Comparison of ENCODE assay signal across 24 mouse cellular contexts in genomic region chr1:86424336-86424735, GRCm38 (mm10). TPM values are rescaled to one million over a fixed set of nuclear protein-coding genes. Genes with fewer than 3 reads are reported as not detected.
DNase-seq lines count a peak whose midpoint lies in the region; ATAC-seq lines count a peak whose summit lies in the region.
"Had no signal": no experiment of that assay in that cellular context is flagged by ENCODE, and none has a peak within 500 bp of the region (broad histone marks: within the 10 kb centered on the region; RNA-seq: fewer than 3 reads in every experiment).

No protein-coding gene starts in this region.

- peak overlapping the region; percentile 89 for H3K27ac ChIP-seq in forebrain, embryonic 10.5 days
- no peak overlapping the region for H3K27ac ChIP-seq in forebrain, embryonic 16.5 days (ENCODE audit: low read length)
- no peak overlapping the region for H3K27ac ChIP-seq in midbrain, embryonic 11.5 days (ENCODE audit: low read depth, low read length)
- no peak overlapping the region for H3K27ac ChIP-seq in midbrain, embryonic 15.5 days
- H3K27ac ChIP-seq in midbrain, embryonic 12.5 days (replicated peaks), result peak overlapping the region; percentile 84
- H3K27ac ChIP-seq in intestine, embryonic 16.5 days (ENCODE audit: low read length), result no peak overlapping the region
- H3K27ac ChIP-seq: kidney, embryonic 15.5 days; macrophage; stomach, embryonic 15.5 days had no signal

- peaks cover 42% of the 10 kb centered on the region for H3K4me1 ChIP-seq in forebrain, embryonic 10.5 days
- peaks cover 8% of the 10 kb centered on the region for H3K4me1 ChIP-seq in forebrain, embryonic 16.5 days (replicated peaks; ENCODE audit: control insufficient read depth, insufficient read depth, low read length)
- peaks cover 9% of the 10 kb centered on the region for H3K4me1 ChIP-seq in midbrain, embryonic 11.5 days (ENCODE audit: control insufficient read depth, insufficient read depth, low read length)
- H3K4me1 ChIP-seq in midbrain, embryonic 15.5 days, result peaks cover 14% of the 10 kb centered on the region
- peaks cover 25% of the 10 kb centered on the region for H3K4me1 ChIP-seq in midbrain, embryonic 12.5 days
- no peaks in the 10 kb centered on the region for H3K4me1 ChIP-seq in intestine, embryonic 16.5 days (ENCODE audit: control insufficient read depth, insufficient read depth, low read length)
- H3K4me1 ChIP-seq: stomach, embryonic 15.5 days had no signal

- H3K9ac ChIP-seq in forebrain, embryonic 16.5 days (replicated peaks; ENCODE audit: low read depth, low read length), result no peak overlapping the region
- H3K9ac ChIP-seq in midbrain, embryonic 11.5 days (ENCODE audit: low read length), result no peak overlapping the region
- H3K9ac ChIP-seq in midbrain, embryonic 15.5 days, result no peak overlapping the region
- no peak overlapping the region for H3K9ac ChIP-seq in midbrain, embryonic 12.5 days (replicated peaks)
- H3K9ac ChIP-seq in intestine, embryonic 16.5 days (ENCODE audit: low read depth, low read length), result no peak overlapping the region
- H3K9ac ChIP-seq: kidney, embryonic 15.5 days; lung, embryonic 14.5 days; stomach, embryonic 15.5 days had no signal

- DNase-seq in forebrain, embryonic 10.5 days (ENCODE audit: extremely low spot score, low spot score), result no peak
- DNase-seq in midbrain, embryonic 11.5 days (ENCODE audit: low spot score, missing footprints), result no peak
- DNase-seq in thymus, postnatal 0 days (ENCODE audit: low spot score), result peak; percentile 64
- DNase-seq in ovary, adult 18-20 months (ENCODE audit: low spot score), result no peak
- DNase-seq: adrenal gland, adult 8-10 months; cerebellum, adult 11-12 months; cerebellum, postnatal 36 days; gastrocnemius, postnatal 36 days; left cerebral cortex, postnatal 4 days; lung, embryonic 14.5 days; spleen, adult 18-20 months had no signal

- H3K4me2 ChIP-seq in forebrain, embryonic 16.5 days (ENCODE audit: low read length), result no peak overlapping the region
- no peak overlapping the region for H3K4me2 ChIP-seq in midbrain, embryonic 11.5 days
- no peak overlapping the region for H3K4me2 ChIP-seq in midbrain, embryonic 15.5 days
- H3K4me2 ChIP-seq in midbrain, embryonic 12.5 days (replicated peaks), result no peak overlapping the region
- H3K4me2 ChIP-seq in intestine, embryonic 16.5 days (ENCODE audit: low read depth, low read length), result no peak overlapping the region
- H3K4me2 ChIP-seq: heart, embryonic 11.5 days; kidney, embryonic 15.5 days; liver, embryonic 11.5 days; lung, embryonic 14.5 days; stomach, embryonic 15.5 days had no signal

- 77% methylated on average over 1 of the region's 1 CpGs for WGBS in forebrain, embryonic 10.5 days
- 62% methylated on average over 1 of the region's 1 CpGs for WGBS in forebrain, embryonic 16.5 days
- 63% methylated on average over 1 of the region's 1 CpGs for WGBS in midbrain, embryonic 11.5 days
- 61% methylated on average over 1 of the region's 1 CpGs for WGBS in midbrain, embryonic 15.5 days
- WGBS in midbrain, embryonic 12.5 days, result 81% methylated on average over 1 of the region's 1 CpGs
- WGBS in intestine, embryonic 16.5 days, result 79% methylated on average over 1 of the region's 1 CpGs

- no peak for ATAC-seq in forebrain, embryonic 16.5 days
- ATAC-seq in midbrain, embryonic 11.5 days (ENCODE audit: low FRiP score), result 0 out of 2 replicates have a peak, but pooled peaks have one; percentile 2
- ATAC-seq in midbrain, embryonic 15.5 days (replicated peaks), result no peak
- ATAC-seq in midbrain, embryonic 12.5 days (ENCODE audit: low FRiP score, low read depth), result 0 out of 2 replicates have a peak, but pooled peaks have one; percentile 7
- ATAC-seq in intestine, embryonic 16.5 days, result no peak
- ATAC-seq: CD4-positive, CD25-positive, alpha-beta regulatory T cell, adult 4 months had no signal

- H3K4me3 ChIP-seq in forebrain, embryonic 10.5 days, result no peak overlapping the region
- no peak overlapping the region for H3K4me3 ChIP-seq in forebrain, embryonic 16.5 days (replicated peaks; ENCODE audit: low read length)
- no peak overlapping the region for H3K4me3 ChIP-seq in midbrain, embryonic 11.5 days (ENCODE audit: low read depth, low read length)
- no peak overlapping the region for H3K4me3 ChIP-seq in midbrain, embryonic 15.5 days
- no peak overlapping the region for H3K4me3 ChIP-seq in midbrain, embryonic 12.5 days
- no peak overlapping the region for H3K4me3 ChIP-seq in intestine, embryonic 16.5 days (ENCODE audit: low read length)
- H3K4me3 ChIP-seq: kidney, embryonic 15.5 days; stomach, embryonic 15.5 days had no signal

- no peaks in the 10 kb centered on the region for H3K36me3 ChIP-seq in forebrain, embryonic 10.5 days (replicated peaks)
- no peaks in the 10 kb centered on the region for H3K36me3 ChIP-seq in forebrain, embryonic 16.5 days (ENCODE audit: control insufficient read depth, insufficient read depth)
- H3K36me3 ChIP-seq in midbrain, embryonic 11.5 days (ENCODE audit: control insufficient read depth, insufficient read depth, low read length), result no peaks in the 10 kb centered on the region
- H3K36me3 ChIP-seq in midbrain, embryonic 15.5 days (replicated peaks), result no peaks in the 10 kb centered on the region
- H3K36me3 ChIP-seq in midbrain, embryonic 12.5 days, result no peaks in the 10 kb centered on the region
- no peaks in the 10 kb centered on the region for H3K36me3 ChIP-seq in intestine, embryonic 16.5 days (ENCODE audit: control insufficient read depth, insufficient read depth, low read length)
- H3K36me3 ChIP-seq: kidney, embryonic 15.5 days; stomach, embryonic 15.5 days had no signal

- H3K27me3 ChIP-seq in forebrain, embryonic 10.5 days (ENCODE audit: poor library complexity, severe bottlenecking), result no peaks in the 10 kb centered on the region
- H3K27me3 ChIP-seq in forebrain, embryonic 16.5 days (replicated peaks; ENCODE audit: control insufficient read depth, insufficient read depth, low read length), result no peaks in the 10 kb centered on the region
- no peaks in the 10 kb centered on the region for H3K27me3 ChIP-seq in midbrain, embryonic 11.5 days (ENCODE audit: control insufficient read depth, insufficient read depth, low read length)
- H3K27me3 ChIP-seq in midbrain, embryonic 15.5 days (replicated peaks), result no peaks in the 10 kb centered on the region
- H3K27me3 ChIP-seq in midbrain, embryonic 12.5 days, result no peaks in the 10 kb centered on the region
- H3K27me3 ChIP-seq in intestine, embryonic 16.5 days (replicated peaks; ENCODE audit: control insufficient read depth, insufficient read depth, low read length), result no peaks in the 10 kb centered on the region
- H3K27me3 ChIP-seq: kidney, embryonic 15.5 days; stomach, embryonic 15.5 days had no signal

- no peaks in the 10 kb centered on the region for H3K9me3 ChIP-seq in forebrain, embryonic 10.5 days
- no peaks in the 10 kb centered on the region for H3K9me3 ChIP-seq in forebrain, embryonic 16.5 days (ENCODE audit: control insufficient read depth, low read length)
- H3K9me3 ChIP-seq in midbrain, embryonic 11.5 days (ENCODE audit: control insufficient read depth, low read length), result no peaks in the 10 kb centered on the region
- H3K9me3 ChIP-seq in midbrain, embryonic 15.5 days, result no peaks in the 10 kb centered on the region
- H3K9me3 ChIP-seq in midbrain, embryonic 12.5 days, result no peaks in the 10 kb centered on the region
- no peaks in the 10 kb centered on the region for H3K9me3 ChIP-seq in intestine, embryonic 16.5 days (ENCODE audit: control insufficient read depth, low read length)
- H3K9me3 ChIP-seq: kidney, embryonic 15.5 days; stomach, embryonic 15.5 days had no signal

RNA-seq across cellular contexts. Expression of gene Nmur1, which starts 1.7 kb away (rescaled TPM):
- polyA plus RNA-seq in forebrain, embryonic 10.5 days (2016; fragmentation: Nextera tagmentation; extraction: Ambion mirVana), result 0.17 and 0.27 TPM in 2 replicates
- not detected in 2 replicates for polyA plus RNA-seq in forebrain, embryonic 16.5 days (2015; fragmentation: Nextera tagmentation; extraction: Ambion mirVana)
- polyA plus RNA-seq in midbrain, embryonic 11.5 days (2014; fragmentation: Nextera tagmentation; extraction: Ambion mirVana), result not detected in 2 replicates
- polyA plus RNA-seq in midbrain, embryonic 15.5 days (2015; fragmentation: Nextera tagmentation; extraction: Ambion mirVana), result 0.61 TPM in 1 of 2 replicates, not detected in the other
- not detected in 2 replicates for polyA plus RNA-seq in midbrain, embryonic 12.5 days (2016; fragmentation: Nextera tagmentation; extraction: Ambion mirVana)
- 0.17 TPM in 1 of 2 replicates, not detected in the other for polyA plus RNA-seq in thymus, postnatal 0 days (2015; fragmentation: Nextera tagmentation; extraction: Ambion mirVana)
- 0.46 and 0.88 TPM in 2 replicates for polyA plus RNA-seq in intestine, embryonic 16.5 days (2015; fragmentation: Nextera tagmentation; extraction: Ambion mirVana)
- polyA plus RNA-seq: heart, embryonic 11.5 days; intestine, embryonic 14.5 days; kidney, embryonic 15.5 days; liver, embryonic 11.5 days; lung, embryonic 14.5 days; macrophage; stomach, embryonic 15.5 days had no signal

RNA-seq across cellular contexts. Expression of gene Tex44, which starts 1.8 kb away (rescaled TPM):
- not detected in 2 replicates for polyA plus RNA-seq in forebrain, embryonic 10.5 days (2016; fragmentation: Nextera tagmentation; extraction: Ambion mirVana)
- not detected in 2 replicates for polyA plus RNA-seq in forebrain, embryonic 16.5 days (2015; fragmentation: Nextera tagmentation; extraction: Ambion mirVana)
- polyA plus RNA-seq in midbrain, embryonic 11.5 days (2014; fragmentation: Nextera tagmentation; extraction: Ambion mirVana), result not detected in 2 replicates
- not detected in 2 replicates for polyA plus RNA-seq in midbrain, embryonic 15.5 days (2015; fragmentation: Nextera tagmentation; extraction: Ambion mirVana)
- polyA plus RNA-seq in midbrain, embryonic 12.5 days (2016; fragmentation: Nextera tagmentation; extraction: Ambion mirVana), result not detected in 2 replicates
- 0.08 TPM in 1 of 2 replicates, not detected in the other for polyA plus RNA-seq in thymus, postnatal 0 days (2015; fragmentation: Nextera tagmentation; extraction: Ambion mirVana)
- not detected in 2 replicates for polyA plus RNA-seq in intestine, embryonic 16.5 days (2015; fragmentation: Nextera tagmentation; extraction: Ambion mirVana)
- polyA plus RNA-seq: brain, embryonic 14.5 days; CD4-positive, CD25-positive, alpha-beta regulatory T cell, adult 4 months; heart, embryonic 11.5 days; intestine, embryonic 14.5 days; kidney, embryonic 15.5 days; liver, embryonic 11.5 days; lung, embryonic 14.5 days; macrophage; stomach, embryonic 15.5 days; urinary bladder, adult 2 months had no signal

Comparison
In these comparisons a context has a peak if more than half of its experiments do, and no peak if none do; other contexts are left out.
1. H3K27ac ChIP-seq: peak in forebrain, embryonic 10.5 days (single experiment) and midbrain, embryonic 12.5 days (single experiment); none in forebrain, embryonic 16.5 days (single experiment), midbrain, embryonic 11.5 days (single experiment), midbrain, embryonic 15.5 days (single experiment) and intestine, embryonic 16.5 days (single experiment).
2. ATAC-seq: peak in midbrain, embryonic 11.5 days (single experiment) and midbrain, embryonic 12.5 days (single experiment); none in forebrain, embryonic 16.5 days (single experiment), midbrain, embryonic 15.5 days (single experiment) and intestine, embryonic 16.5 days (single experiment).